Mouse (Mus musculus) neutrophil, adult 5-6 weeks (primary cell): ENCODE measurements around the gene Lrrc36. TPM values are rescaled to one million over a fixed set of nuclear protein-coding genes. Genes with fewer than 3 reads are reported as not detected.

Experiments
- ATAC-seq: fragments of 151-379, 151-347 bp; 2 replicates; pipeline ENCODE4 v1.8.0; 2017; ENCODE audit warnings: mild to moderate bottlenecking, moderate TSS enrichment; ENCODE audit not compliant: insufficient number of reproducible peaks, poor library complexity, low FRiP score, severe bottlenecking; ENCODE audit errors: extremely low read depth
- total RNA-seq: library from RNA; stranded (forward); fragments of 200-1000 nt; gene quantifications from 2 replicates; pipeline ENCODE4 v1.2.3, GENCODE M21; 2017

The Lrrc36 gene
- total RNA-seq, 1 experiment from 2014 or later = not detected

DNA sequence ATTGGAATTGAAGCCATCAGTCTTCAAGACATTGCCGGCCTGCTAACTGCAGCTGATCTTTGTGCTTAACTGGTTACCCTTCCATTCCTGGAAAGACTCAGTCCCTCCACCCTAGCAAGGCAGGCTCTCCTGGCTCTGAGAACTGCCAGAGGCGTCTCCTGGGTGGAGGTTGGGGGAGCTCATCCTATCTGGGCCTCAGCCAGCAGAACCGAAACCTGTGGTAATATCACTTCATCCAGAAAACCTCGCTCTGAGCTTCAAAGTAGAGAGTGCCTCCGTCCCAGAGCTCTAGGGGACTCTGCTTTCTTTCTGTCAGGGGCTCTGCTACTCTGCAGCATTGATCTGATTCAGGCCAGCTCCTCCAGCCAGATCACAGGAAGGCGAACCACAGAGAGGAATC is 93.6 kb downstream of the Lrrc36 start:
- ATAC-seq = no peak

DNA sequence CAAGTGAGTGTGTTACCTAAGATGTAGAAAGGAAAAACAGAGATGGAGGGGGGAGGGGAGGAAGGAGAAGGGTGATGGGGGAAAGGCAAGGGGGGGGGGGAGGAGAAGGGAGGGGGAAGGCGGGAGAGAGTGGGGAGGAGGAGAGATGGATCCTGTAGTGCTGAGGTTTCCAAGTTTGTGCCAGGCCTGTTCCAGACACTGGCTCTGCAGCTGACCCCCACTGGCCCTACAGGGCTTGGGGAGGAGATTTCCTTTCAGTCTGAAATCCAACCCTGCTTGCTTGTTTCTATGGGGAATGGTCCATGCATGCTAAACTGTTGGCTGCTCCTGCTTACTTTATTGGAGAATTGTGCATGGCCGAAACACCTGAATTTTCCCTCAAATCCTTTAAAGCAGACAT is 95.4 kb downstream of the Lrrc36 start:
- ATAC-seq = no peak

DNA sequence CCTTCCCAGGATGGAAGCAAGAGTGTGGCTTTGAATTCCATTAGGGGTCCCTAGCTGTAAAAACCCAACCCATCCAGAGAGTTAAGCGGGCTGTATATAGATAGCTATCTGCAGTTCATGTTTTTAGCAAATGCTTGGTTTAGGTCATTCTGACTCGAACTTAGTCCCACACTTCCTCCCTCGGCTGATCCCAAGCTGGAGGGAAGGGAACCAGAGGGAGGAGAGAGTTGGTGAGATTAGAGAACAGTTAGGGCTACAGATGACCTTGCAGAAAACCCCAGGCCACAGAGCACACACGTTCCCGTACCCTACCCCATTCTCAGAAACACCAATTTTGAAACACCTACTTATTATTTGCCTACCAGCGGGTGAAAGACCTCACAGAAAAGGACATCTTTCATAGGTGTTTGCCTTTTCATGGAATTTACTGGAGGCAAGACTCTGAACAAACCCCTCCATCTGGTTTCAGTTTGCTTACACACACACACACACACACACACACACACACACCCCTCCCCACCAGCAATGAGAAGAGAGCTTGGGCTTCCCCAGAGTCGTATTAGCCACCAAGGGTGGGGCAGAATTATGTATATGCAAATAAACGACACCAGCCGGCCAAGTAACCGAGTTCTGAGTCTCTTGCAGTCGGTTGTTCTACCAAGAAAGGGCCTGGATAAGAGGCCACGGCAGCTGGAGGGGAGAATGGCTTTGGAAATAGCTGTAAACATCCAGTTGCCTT is 96.8 kb downstream of the Lrrc36 start:
- no peak for ATAC-seq

Other genes with a start within 250 kb of the Lrrc36 start
- 130 and 135 TPM in 2 replicates for gene Cbfb, start 242.9 kb upstream of the Lrrc36 start, total RNA-seq
- gene D230025D16Rik, start 188.4 kb upstream of the Lrrc36 start, total RNA-seq = 28.0 and 29.0 TPM in 2 replicates
- gene B3gnt9, start 158.4 kb upstream of the Lrrc36 start, total RNA-seq = 0.35 and 0.74 TPM in 2 replicates
- gene Tradd, start 149.0 kb upstream of the Lrrc36 start, total RNA-seq = 15.7 and 19.2 TPM in 2 replicates
- gene Fbxl8, start 148.9 kb upstream of the Lrrc36 start, total RNA-seq = 4.0 and 4.5 TPM in 2 replicates
- not detected in 2 replicates for gene Hsf4, start 143.8 kb upstream of the Lrrc36 start, total RNA-seq
- gene Nol3, start 137.4 kb upstream of the Lrrc36 start, total RNA-seq = not detected in 2 replicates
- gene 4931428F04Rik, start 123.7 kb upstream of the Lrrc36 start, total RNA-seq = 1.2 and 2.7 TPM in 2 replicates
- gene Exoc3l, start 117.5 kb upstream of the Lrrc36 start, total RNA-seq = 0.49 and 1.3 TPM in 2 replicates
- gene E2f4, start 115.9 kb upstream of the Lrrc36 start, total RNA-seq = 42.5 and 47.1 TPM in 2 replicates
- gene Elmo3, start 108.0 kb upstream of the Lrrc36 start, total RNA-seq = 2.9 and 5.0 TPM in 2 replicates
- gene Lrrc29, start 87.3 kb upstream of the Lrrc36 start, total RNA-seq = 3.3 and 4.9 TPM in 2 replicates
- gene Tmem208, start 87.2 kb upstream of the Lrrc36 start, total RNA-seq = 27.6 and 39.2 TPM in 2 replicates
- gene Fhod1, start 65.6 kb upstream of the Lrrc36 start, total RNA-seq = 21.8 and 22.2 TPM in 2 replicates
- gene Slc9a5, start 64.7 kb upstream of the Lrrc36 start, total RNA-seq = 0.35 and 0.49 TPM in 2 replicates
- not detected in 2 replicates for gene Plekhg4, start 40.3 kb upstream of the Lrrc36 start, total RNA-seq
- gene Kctd19, start 69 bp upstream of the Lrrc36 start, total RNA-seq = not detected in 2 replicates
- gene Tppp3, start 58.0 kb downstream of the Lrrc36 start, total RNA-seq = 4.9 and 9.3 TPM in 2 replicates
- 0.47 and 0.86 TPM in 2 replicates for gene Zdhhc1, start 83.3 kb downstream of the Lrrc36 start, total RNA-seq
- not detected in 2 replicates for gene Hsd11b2, start 105.2 kb downstream of the Lrrc36 start, total RNA-seq
- 71.1 and 86.3 TPM in 2 replicates for gene Atp6v0d1, start 152.5 kb downstream of the Lrrc36 start, total RNA-seq
- gene Ripor1, start 191.7 kb downstream of the Lrrc36 start, total RNA-seq = 6.2 and 7.6 TPM in 2 replicates
- 140 and 147 TPM in 2 replicates for gene Ctcf, start 223.0 kb downstream of the Lrrc36 start, total RNA-seq
- not detected in 2 replicates for gene Agrp, start 223.8 kb downstream of the Lrrc36 start, total RNA-seq